Mouse (Mus musculus) liver, adult 2 months (tissue): Measurements from ENCODE around the gene Gp1bb.

Experiments used
- CTCF ChIP-seq: fragments of 200-500 bp; IDR thresholded peaks from 2 replicates; pipeline ENCODE4 v1.5.1; 2011; ENCODE audit warnings: low read depth, low read length, control low read depth
- POLR2A ChIP-seq: fragments of 200-500 bp; IDR thresholded peaks from 2 replicates; pipeline ENCODE4 v1.6.1; 2011; ENCODE audit warnings: low read length, control low read depth; ENCODE audit not compliant: insufficient read depth; ENCODE audit errors: extremely low read depth

DNA sequence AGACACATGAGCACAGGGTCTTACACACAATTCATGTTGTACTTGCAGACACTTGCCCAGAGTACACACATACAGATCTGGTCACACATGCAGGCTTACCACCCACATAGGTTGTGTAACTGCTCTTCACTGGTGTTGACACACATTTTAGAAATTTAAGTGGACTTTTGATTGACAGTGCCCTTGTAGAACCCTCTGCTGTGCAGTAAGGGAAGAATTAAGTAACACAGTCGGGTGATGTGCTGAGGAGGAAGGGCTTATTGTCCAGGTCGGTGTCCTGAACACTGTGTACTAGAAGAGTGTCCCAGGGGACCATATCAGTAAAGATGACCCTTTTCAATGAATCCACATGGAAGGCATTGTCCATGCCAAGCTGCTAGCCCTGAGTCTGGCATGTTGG lies 28.3 kb downstream of the Gp1bb start:
- TF ChIP-seq CTCF (no peak), POLR2A (no peak)
